Mouse (Mus musculus) kidney, adult 2 months (tissue): ENCODE measurements around the gene Rmnd1.

Experiments
- CTCF ChIP-seq: fragments of 200-500 bp; conservative IDR thresholded peaks from 2 replicates; pipeline ENCODE4 v1.5.1; 2011; ENCODE audit warnings: low read depth, mild to moderate bottlenecking, control low read depth, low read length, moderate library complexity, mixed read lengths; ENCODE audit not compliant: insufficient read depth, insufficient read length
- POLR2A ChIP-seq: fragments of 200-500 bp; IDR thresholded peaks from one replicate; pipeline ENCODE4 v1.6.1; 2011; ENCODE audit warnings: low read depth, low read length, control low read depth

DNA sequence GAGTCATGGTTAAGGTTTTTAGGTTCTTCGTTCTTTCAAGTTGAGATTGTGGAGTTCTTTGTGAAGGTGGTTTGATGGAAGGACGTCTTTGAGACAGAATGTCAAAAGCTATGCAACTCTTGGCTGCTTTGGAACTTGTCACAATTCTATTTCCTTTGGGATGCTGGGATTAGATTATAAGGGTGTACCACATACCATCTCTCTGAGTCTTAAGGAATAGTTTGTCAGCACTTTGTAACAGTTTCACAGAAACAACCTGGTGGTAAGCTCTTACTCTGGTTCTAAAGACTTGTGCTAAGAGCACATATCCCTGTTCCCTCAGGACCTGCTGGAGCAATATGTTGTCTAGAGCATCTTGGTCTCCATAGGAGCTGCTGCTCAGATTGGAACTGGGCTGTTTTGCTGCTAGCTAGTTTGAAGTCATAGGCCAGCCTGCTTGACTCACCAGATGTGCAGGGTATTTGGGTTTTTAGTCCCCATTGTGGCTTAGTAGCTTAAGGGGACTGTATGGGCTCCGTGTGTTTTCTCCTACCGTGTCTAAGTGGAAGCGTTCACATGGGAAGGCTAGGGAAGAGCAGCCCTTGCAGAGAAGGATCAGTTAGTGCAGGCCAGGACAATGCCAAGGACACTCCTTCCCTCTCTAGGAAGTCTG lies 42.6 kb downstream of the Rmnd1 start:
- TF ChIP-seq CTCF (no peak), POLR2A (no peak)
